Mouse (Mus musculus) ES-E14 (cell line): ENCODE measurements around the gene Gmfb.

Experiments used
- CHD2 ChIP-seq: IDR thresholded peaks from 2 replicates; pipeline ENCODE4 v1.6.1; 2014; ENCODE audit warnings: mild to moderate bottlenecking, low read depth, low read length, inconsistent platforms
- HCFC1 ChIP-seq: IDR thresholded peaks from 2 replicates; pipeline ENCODE4 v1.6.1; 2012; ENCODE audit warnings: low read length, inconsistent platforms, borderline replicate concordance; ENCODE audit not compliant: insufficient read depth
- MAFK ChIP-seq: IDR thresholded peaks from 2 replicates; pipeline ENCODE4 v1.6.1; 2014; ENCODE audit warnings: mild to moderate bottlenecking, low read depth, low read length, inconsistent platforms; ENCODE audit not compliant: insufficient read depth
- ZC3H11A ChIP-seq: IDR thresholded peaks from 2 replicates; pipeline ENCODE4 v1.6.1; 2012; ENCODE audit warnings: low read depth, mild to moderate bottlenecking, inconsistent platforms, low read length, borderline replicate concordance
- ZNF384 ChIP-seq: IDR thresholded peaks from 2 replicates; pipeline ENCODE4 v1.6.1; 2012; ENCODE audit warnings: low read depth, low read length, inconsistent platforms

GRCm38 (mm10) chr14:46853677-46854076, 31.6 kb upstream of the Gmfb start:
- no peak for TF ChIP-seq HCFC1
- no peak for TF ChIP-seq ZNF384
- TF ChIP-seq ZC3H11A, result no peak
- TF ChIP-seq CHD2, result no peak
- TF ChIP-seq MAFK, result no peak
